Mouse (Mus musculus): ENCODE data around the gene Dppa3. TPM values are rescaled to one million over a fixed set of nuclear protein-coding genes. Genes with fewer than 3 reads are reported as not detected.

Dppa3 gene
- not detected for polyA plus RNA-seq (2012; fragmentation: generic; extraction: Trizol)

DNA sequence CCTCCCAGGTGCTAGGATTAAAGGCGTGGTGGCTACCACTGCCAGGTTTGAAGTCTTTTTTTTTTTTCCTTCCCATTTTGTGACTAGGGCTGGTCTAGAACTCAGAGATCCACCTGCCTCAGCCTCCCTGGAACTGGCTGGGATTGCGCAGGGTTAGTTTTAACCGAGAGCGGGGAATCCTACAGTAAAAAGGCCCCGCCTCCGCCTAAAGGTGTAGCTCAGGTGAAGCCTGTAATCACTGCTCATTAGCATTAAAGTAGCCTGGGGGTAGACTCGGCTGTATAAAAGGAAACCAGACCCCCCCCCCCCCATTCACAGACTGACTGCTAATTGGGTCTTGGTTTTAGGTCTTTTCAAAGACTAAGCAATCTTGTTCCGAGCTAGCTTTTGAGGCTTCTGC is at the start of gene Dppa3:
Gene Dppa3 (plus strand): TSS at position 301 of the 400 bp plus-strand sequence.
- TF ChIP-seq MYOG (IDR thresholded peaks at IDR 0.05; ENCODE audit: control insufficient read depth in 1 of 3, insufficient read depth in 1 of 3, insufficient read length in 2 of 3, low read depth in 2 of 3) (no peak), POLR2A (IDR thresholded peaks at IDR 0.05; ENCODE audit: insufficient read length, low read depth) (no peak), SRF (IDR thresholded peaks at IDR 0.05; ENCODE audit: control insufficient read depth, insufficient read length, low read depth) (no peak), MYOD1 (IDR thresholded peaks at IDR 0.05; ENCODE audit: control insufficient read depth in 1 of 3, insufficient read length in 2 of 3, low read depth in 2 of 3) (no peak), REST (IDR thresholded peaks at IDR 0.05; ENCODE audit: insufficient read depth, insufficient read length) (no peak), E2F4 (IDR thresholded peaks at IDR 0.05; ENCODE audit: insufficient read depth) (no peak), TCF12 (IDR thresholded peaks at IDR 0.05; ENCODE audit: insufficient read depth, poor library complexity, severe bottlenecking) (no peak), MAX (IDR thresholded peaks at IDR 0.05; ENCODE audit: low read depth) (no peak), POLR2AphosphoS2 (IDR thresholded peaks at IDR 0.05; ENCODE audit: insufficient read length, low read depth) (no peak), CEBPB (IDR thresholded peaks at IDR 0.05; ENCODE audit: insufficient read depth, poor library complexity, severe bottlenecking) (no peak), USF1 (IDR thresholded peaks at IDR 0.05; ENCODE audit: low read depth) (no peak)
- Histone ChIP-seq H3K4me3 (no peak within 1 kb of the TSS), H3K36me3 (ENCODE audit: control insufficient read depth, insufficient read depth) (no peaks in the 10 kb centered on the region), H3K27me3 (ENCODE audit: control insufficient read depth, insufficient read depth, insufficient read length) (no peaks in the 10 kb centered on the region), H3ac (ENCODE audit: control insufficient read depth, insufficient read length) (no peak within 1 kb of the TSS), H3K79me2 (ENCODE audit: control insufficient read depth, insufficient read depth) (no peaks in the 10 kb centered on the region), H3K4me2 (ENCODE audit: low read depth) (no peak within 1 kb of the TSS)

DNA sequence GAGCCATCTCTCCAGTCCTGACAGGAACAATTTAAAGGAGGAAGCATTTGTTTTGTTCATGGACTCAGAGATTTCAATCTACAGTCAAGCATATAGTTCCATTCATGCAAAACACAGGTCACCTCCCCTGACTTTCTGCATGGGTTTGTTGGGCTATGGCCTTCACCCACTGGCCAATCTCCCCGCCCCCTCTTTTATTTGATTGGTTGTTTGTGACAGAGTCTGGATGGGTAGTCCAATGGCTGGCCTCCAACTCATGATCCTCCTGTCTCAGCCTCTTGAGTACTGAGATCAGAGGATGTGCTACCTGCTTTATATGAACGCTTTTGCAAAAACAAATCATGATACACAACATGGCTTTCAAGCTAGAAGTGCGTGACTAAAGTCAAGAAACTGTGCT is 49.2 kb upstream of the Dppa3 start:
- Histone ChIP-seq H3K4me3 (no peak overlapping the region), H3ac (ENCODE audit: control insufficient read depth, insufficient read length) (no peak overlapping the region), H3K36me3 (ENCODE audit: control insufficient read depth, insufficient read depth) (no peaks in the 10 kb centered on the region), H3K79me2 (ENCODE audit: control insufficient read depth, insufficient read depth) (no peaks in the 10 kb centered on the region), H3K27me3 (ENCODE audit: control insufficient read depth, insufficient read depth, insufficient read length) (no peaks in the 10 kb centered on the region), H3K4me2 (ENCODE audit: low read depth) (no peak overlapping the region)
- no peak for TF ChIP-seq TCF12 (IDR thresholded peaks at IDR 0.05; ENCODE audit: insufficient read depth, poor library complexity, severe bottlenecking)
- TF ChIP-seq POLR2A (IDR thresholded peaks at IDR 0.05; ENCODE audit: insufficient read length, low read depth): no peak
- no peak for TF ChIP-seq POLR2AphosphoS2 (IDR thresholded peaks at IDR 0.05; ENCODE audit: insufficient read length, low read depth)
- TF ChIP-seq MYOD1 (IDR thresholded peaks at IDR 0.05; ENCODE audit: control insufficient read depth in 1 of 3, insufficient read length in 2 of 3, low read depth in 2 of 3): no peak
- TF ChIP-seq SRF (IDR thresholded peaks at IDR 0.05; ENCODE audit: control insufficient read depth, insufficient read length, low read depth): no peak
- no peak for TF ChIP-seq E2F4 (IDR thresholded peaks at IDR 0.05; ENCODE audit: insufficient read depth)
- no peak for TF ChIP-seq MAX (IDR thresholded peaks at IDR 0.05; ENCODE audit: low read depth)
- no peak for TF ChIP-seq REST (IDR thresholded peaks at IDR 0.05; ENCODE audit: insufficient read depth, insufficient read length)
- TF ChIP-seq MYOG (IDR thresholded peaks at IDR 0.05; ENCODE audit: control insufficient read depth in 1 of 3, insufficient read depth in 1 of 3, insufficient read length in 2 of 3, low read depth in 2 of 3): no peak
- no peak for TF ChIP-seq CEBPB (IDR thresholded peaks at IDR 0.05; ENCODE audit: insufficient read depth, poor library complexity, severe bottlenecking)
- no peak for TF ChIP-seq TCF3 (IDR thresholded peaks at IDR 0.05; ENCODE audit: insufficient read length, low read depth)

DNA sequence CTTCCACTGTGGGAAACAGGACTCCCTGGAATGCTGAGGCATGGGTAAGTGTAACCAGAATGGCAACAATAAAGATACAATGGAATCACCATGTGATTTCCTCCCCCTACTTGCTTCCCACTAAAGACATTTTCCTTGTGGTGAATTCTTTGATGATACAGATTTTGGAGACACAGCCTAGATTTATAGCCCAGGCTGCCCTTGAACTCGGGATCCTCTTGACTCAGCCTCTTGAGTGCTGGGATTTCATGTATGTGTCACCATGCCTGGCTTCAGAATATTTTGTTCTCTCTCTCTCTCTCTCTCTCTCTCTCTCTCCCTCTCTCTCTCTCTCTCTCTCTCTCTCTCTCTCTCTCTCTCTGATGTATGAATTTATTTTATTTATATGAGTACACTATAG is 47.1 kb upstream of the Dppa3 start:
- no peaks in the 10 kb centered on the region for H3K79me2 ChIP-seq (ENCODE audit: control insufficient read depth, insufficient read depth)
- TF ChIP-seq MYOD1 (IDR thresholded peaks at IDR 0.05; ENCODE audit: control insufficient read depth in 1 of 3, insufficient read length in 2 of 3, low read depth in 2 of 3) (no peak), TCF3 (IDR thresholded peaks at IDR 0.05; ENCODE audit: insufficient read length, low read depth) (no peak), USF1 (IDR thresholded peaks at IDR 0.05; ENCODE audit: low read depth) (no peak), POLR2A (IDR thresholded peaks at IDR 0.05; ENCODE audit: insufficient read length, low read depth) (no peak), MAX (IDR thresholded peaks at IDR 0.05; ENCODE audit: low read depth) (no peak), CEBPB (IDR thresholded peaks at IDR 0.05; ENCODE audit: insufficient read depth, poor library complexity, severe bottlenecking) (no peak), MYOG (IDR thresholded peaks at IDR 0.05; ENCODE audit: control insufficient read depth in 1 of 3, insufficient read depth in 1 of 3, insufficient read length in 2 of 3, low read depth in 2 of 3) (no peak), REST (IDR thresholded peaks at IDR 0.05; ENCODE audit: insufficient read depth, insufficient read length) (no peak), TCF12 (IDR thresholded peaks at IDR 0.05; ENCODE audit: insufficient read depth, poor library complexity, severe bottlenecking) (no peak), SRF (IDR thresholded peaks at IDR 0.05; ENCODE audit: control insufficient read depth, insufficient read length, low read depth) (no peak), E2F4 (IDR thresholded peaks at IDR 0.05; ENCODE audit: insufficient read depth) (no peak), POLR2AphosphoS2 (IDR thresholded peaks at IDR 0.05; ENCODE audit: insufficient read length, low read depth) (no peak)
- H3K36me3 ChIP-seq (ENCODE audit: control insufficient read depth, insufficient read depth): no peaks in the 10 kb centered on the region
- H3K27me3 ChIP-seq (ENCODE audit: control insufficient read depth, insufficient read depth, insufficient read length): no peaks in the 10 kb centered on the region
- no peak overlapping the region for H3K4me3 ChIP-seq
- no peak overlapping the region for H3K4me2 ChIP-seq (ENCODE audit: low read depth)
- no peak overlapping the region for H3ac ChIP-seq (ENCODE audit: control insufficient read depth, insufficient read length)

DNA sequence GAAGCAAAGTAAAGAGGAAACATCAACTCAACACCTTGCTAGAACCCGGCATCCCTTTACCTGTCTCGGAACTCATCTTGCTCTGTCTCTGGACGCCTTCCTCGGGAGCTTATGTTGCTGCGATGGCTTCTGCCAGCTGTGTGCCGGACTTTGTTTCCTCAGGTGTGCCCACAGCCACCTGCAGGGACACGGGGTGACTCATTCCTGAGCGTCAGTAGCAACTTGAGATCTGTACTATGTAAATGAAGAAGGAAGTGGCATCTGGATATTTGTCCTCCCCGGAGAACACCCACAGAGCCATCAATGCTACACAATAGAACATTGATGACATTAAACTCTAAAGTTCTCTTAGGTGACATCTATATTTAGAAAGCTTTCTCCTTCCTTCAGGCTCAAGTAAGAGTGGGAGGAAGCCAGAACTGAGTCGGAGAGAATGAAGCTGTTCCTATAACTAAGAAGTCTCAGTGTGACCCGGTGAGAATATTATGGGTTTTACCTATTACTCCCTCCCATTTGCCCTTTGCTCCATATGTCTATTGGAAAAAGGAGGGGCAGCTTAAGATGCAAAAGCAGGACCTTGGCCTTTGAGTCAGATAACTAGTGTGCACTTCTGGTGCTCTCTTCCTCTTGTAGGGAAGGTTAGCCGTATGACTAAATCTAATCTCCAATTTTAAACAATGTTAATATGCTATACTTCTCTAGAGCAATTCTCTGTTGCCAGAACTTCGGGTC is 35.0 kb upstream of the Dppa3 start:
- Histone ChIP-seq H3K36me3 (ENCODE audit: control insufficient read depth, insufficient read depth) (peaks cover 5% of the 10 kb centered on the region), H3K4me3 (no peak overlapping the region), H3ac (ENCODE audit: control insufficient read depth, insufficient read length) (no peak overlapping the region), H3K27me3 (ENCODE audit: control insufficient read depth, insufficient read depth, insufficient read length) (no peaks in the 10 kb centered on the region), H3K79me2 (ENCODE audit: control insufficient read depth, insufficient read depth) (no peaks in the 10 kb centered on the region), H3K4me2 (ENCODE audit: low read depth) (no peak overlapping the region)
- TF ChIP-seq POLR2A (IDR thresholded peaks at IDR 0.05; ENCODE audit: insufficient read length, low read depth) (no peak), REST (IDR thresholded peaks at IDR 0.05; ENCODE audit: insufficient read depth, insufficient read length) (no peak), MYOG (IDR thresholded peaks at IDR 0.05; ENCODE audit: control insufficient read depth in 1 of 3, insufficient read depth in 1 of 3, insufficient read length in 2 of 3, low read depth in 2 of 3) (no peak), E2F4 (IDR thresholded peaks at IDR 0.05; ENCODE audit: insufficient read depth) (no peak), TCF12 (IDR thresholded peaks at IDR 0.05; ENCODE audit: insufficient read depth, poor library complexity, severe bottlenecking) (no peak), MYOD1 (IDR thresholded peaks at IDR 0.05; ENCODE audit: control insufficient read depth in 1 of 3, insufficient read length in 2 of 3, low read depth in 2 of 3) (no peak), POLR2AphosphoS2 (IDR thresholded peaks at IDR 0.05; ENCODE audit: insufficient read length, low read depth) (no peak), CEBPB (IDR thresholded peaks at IDR 0.05; ENCODE audit: insufficient read depth, poor library complexity, severe bottlenecking) (no peak), MAX (IDR thresholded peaks at IDR 0.05; ENCODE audit: low read depth) (no peak), TCF3 (IDR thresholded peaks at IDR 0.05; ENCODE audit: insufficient read length, low read depth) (no peak)
